Mouse (Mus musculus): ENCODE results near the gene Tent4b.

DNA sequence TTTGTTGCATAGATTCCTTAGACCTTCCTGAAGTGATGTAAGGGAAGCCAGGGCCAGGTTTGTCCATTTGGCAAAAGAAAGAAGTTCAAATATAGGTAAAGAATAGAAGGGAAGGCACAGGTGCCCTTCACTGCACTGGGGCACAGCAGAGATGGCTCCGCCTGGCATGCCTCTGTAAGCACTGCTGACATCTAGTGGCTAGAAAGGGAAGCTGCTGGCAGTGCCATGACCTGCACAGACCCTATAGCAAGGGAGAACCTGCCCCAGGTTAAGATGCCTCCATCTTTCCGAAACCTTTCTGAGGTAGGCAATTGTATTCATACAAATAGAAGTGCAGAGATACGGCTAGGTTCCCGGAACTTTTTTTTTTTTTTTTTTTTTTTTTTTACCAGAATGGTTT, 45.3 kb downstream of the Tent4b start:
- no peak for TF ChIP-seq GATA1 (IDR thresholded peaks at IDR 0.05; ENCODE audit: low read length)
- TF ChIP-seq TAL1 (IDR thresholded peaks at IDR 0.05; ENCODE audit: low read length) = no peak

Data from erythroblast, embryonic 14.5 days (primary cell).